Mouse (Mus musculus) kidney, embryonic 16.5 days (tissue): ENCODE measurements around the gene Ccdc144b. TPM values are rescaled to one million over a fixed set of nuclear protein-coding genes. Genes with fewer than 3 reads are reported as not detected.

Source experiments
- ATAC-seq: fragments of 200-750 bp; cut with Nextera tagmentation; 2 replicates; pipeline ENCODE4 v1.8.0; 2017; ENCODE audit warnings: moderate TSS enrichment; ENCODE audit not compliant: low FRiP score, low TSS enrichment
- H3K27ac ChIP-seq: fragments of 300-500 bp; sonication (generic); 2 replicates; pipeline ENCODE4 v1.5.1; 2014; ENCODE audit warnings: low read length
- H3K27me3 ChIP-seq: fragments of 300-500 bp; sonication (generic); 2 replicates; pipeline ENCODE4 v1.6.1; 2014; ENCODE audit warnings: low read length, control low read depth, mixed read lengths; ENCODE audit not compliant: insufficient read depth
- H3K36me3 ChIP-seq: fragments of 300-500 bp; sonication (generic); 2 replicates; pipeline ENCODE4 v1.6.1; 2014; ENCODE audit warnings: low read length, control low read depth, mixed read lengths; ENCODE audit not compliant: insufficient read depth
- H3K4me1 ChIP-seq: fragments of 300-500 bp; sonication (generic); 2 replicates; pipeline ENCODE4 v1.6.1; 2014; ENCODE audit warnings: low read length, control low read depth, mixed read lengths; ENCODE audit not compliant: insufficient read depth
- H3K4me2 ChIP-seq: fragments of 300-500 bp; sonication (generic); replicated peaks from 2 replicates; pipeline ENCODE4 v1.6.1; 2014; ENCODE audit warnings: low read depth, low read length
- H3K4me3 ChIP-seq: fragments of 300-500 bp; sonication (generic); 2 replicates; pipeline ENCODE4 v1.5.1; 2014; ENCODE audit warnings: mild to moderate bottlenecking, low read length
- H3K9ac ChIP-seq: fragments of 300-500 bp; sonication (generic); replicated peaks from 2 replicates; pipeline ENCODE4 v1.6.1; 2014; ENCODE audit warnings: low read length
- H3K9me3 ChIP-seq: fragments of 300-500 bp; sonication (generic); 2 replicates; pipeline ENCODE4 v1.6.1; 2016; ENCODE audit warnings: low read length, control low read depth
- WGBS: fragments of 180-500 bp; shearing (Covaris S2); extraction: QIAGEN DNeasy Blood & Tissue Kit; methylation state at CpG from one replicate; pipeline ENCODE4 v1.1.7; 2014; 5-methylcytosine and 5-hydroxymethylcytosine counted together
- polyA plus RNA-seq: library from polyadenylated mRNA; unstranded; fragments of >200 nt; fragmentation: Nextera tagmentation; extraction: Ambion mirVana; gene quantifications from 2 replicates; pipeline ENCODE4 v1.2.1, GENCODE M21; 2015

The Ccdc144b gene
- polyA plus RNA-seq, 1 experiment from 2014 or later, result not detected

DNA sequence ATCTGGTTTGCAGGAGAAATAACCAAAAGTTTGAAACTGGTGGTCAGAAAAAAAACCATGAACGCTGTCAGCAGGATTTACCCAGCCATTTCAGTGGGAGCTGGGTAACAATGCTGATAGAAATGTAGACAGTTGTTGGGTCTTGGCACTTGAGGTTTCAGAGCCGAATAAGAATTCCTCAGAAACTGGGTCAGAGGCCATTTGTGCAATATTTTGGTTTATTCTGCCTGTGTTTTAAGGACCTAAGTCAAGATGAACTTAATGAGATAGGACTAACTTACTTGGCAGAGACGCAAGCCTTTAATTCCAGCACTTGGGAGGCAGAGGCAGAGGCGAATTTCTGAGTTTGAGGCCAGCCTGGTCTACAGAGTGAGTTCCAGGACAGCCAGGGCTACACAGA is 8.3 kb downstream of the Ccdc144b start:
- WGBS, result 83% methylated on average over 4 of the region's 4 CpGs
- Histone ChIP-seq H3K9ac (no peak overlapping the region), H3K4me1 (peaks cover 5% of the 10 kb centered on the region; the same call in 1 of the 2 replicates), H3K36me3 (no peaks in the 10 kb centered on the region), H3K27ac (no peak overlapping the region), H3K4me3 (no peak overlapping the region), H3K4me2 (no peak overlapping the region), H3K9me3 (no peaks in the 10 kb centered on the region), H3K27me3 (no peaks in the 10 kb centered on the region)
- ATAC-seq, result no peak

DNA sequence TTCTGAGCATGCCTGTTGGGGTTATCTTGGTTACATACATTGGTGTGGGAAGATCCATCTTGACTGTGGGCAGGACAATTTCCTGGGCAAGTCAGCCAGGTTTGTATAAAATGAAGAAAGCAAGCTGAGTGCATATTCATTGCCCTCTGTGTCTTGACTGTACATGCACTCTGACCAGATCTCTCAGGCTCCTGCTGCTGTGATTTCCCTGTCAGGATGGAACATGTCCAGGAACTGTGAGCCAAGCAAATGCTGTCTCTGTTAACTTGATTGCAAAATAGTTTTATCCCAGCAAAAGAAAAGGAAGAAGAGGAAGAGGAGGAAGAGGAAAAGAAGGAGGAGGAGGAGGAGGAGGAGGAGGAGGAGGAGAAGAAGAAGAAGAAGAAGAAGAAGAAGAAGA is 8.8 kb downstream of the Ccdc144b start:
- no peaks in the 10 kb centered on the region for H3K27me3 ChIP-seq
- no peak overlapping the region for H3K4me3 ChIP-seq
- no peak overlapping the region for H3K9ac ChIP-seq
- H3K4me1 ChIP-seq, result peaks cover 5% of the 10 kb centered on the region; the same call in 1 of the 2 replicates
- H3K9me3 ChIP-seq, result no peaks in the 10 kb centered on the region
- H3K36me3 ChIP-seq, result no peaks in the 10 kb centered on the region
- no peak overlapping the region for H3K4me2 ChIP-seq
- ATAC-seq, result no peak
- H3K27ac ChIP-seq, result no peak overlapping the region

DNA sequence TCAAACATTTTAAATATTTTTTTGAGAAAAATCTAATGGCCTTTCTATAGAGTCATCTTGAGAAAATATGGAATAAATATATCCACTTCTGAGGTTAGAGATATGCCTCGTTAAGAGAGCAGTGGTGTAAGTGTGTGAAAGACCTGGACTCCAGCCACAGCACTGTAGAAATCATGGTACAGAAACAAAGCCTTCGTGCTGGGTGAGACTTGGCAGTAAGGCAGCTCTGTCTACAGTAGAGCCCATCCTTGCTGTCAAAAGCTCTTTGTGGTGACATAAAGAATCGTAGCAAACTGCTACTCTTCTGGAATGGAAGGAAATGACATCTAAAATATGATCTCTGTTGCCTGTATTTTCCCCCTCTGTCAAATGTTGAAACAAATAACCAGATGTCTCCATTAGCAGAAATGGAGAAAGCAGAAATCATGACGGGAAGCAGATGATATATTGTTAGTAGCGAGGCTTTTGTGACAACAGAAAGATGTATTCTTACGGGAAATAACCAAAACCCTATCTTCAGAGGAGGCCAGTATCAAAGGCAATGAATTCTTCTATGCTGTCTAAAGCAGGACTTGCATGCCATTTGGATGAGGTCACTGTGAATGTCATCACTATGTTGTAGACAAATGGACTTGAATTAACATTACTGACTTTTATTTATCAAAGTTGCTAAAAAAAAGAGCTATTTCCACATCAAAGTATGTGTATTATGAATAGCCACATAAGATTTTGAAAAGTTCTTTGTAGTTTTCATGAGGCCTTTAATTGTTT is 21.4 kb downstream of the Ccdc144b start:
- no peak overlapping the region for H3K9ac ChIP-seq
- H3K4me2 ChIP-seq, result no peak overlapping the region
- H3K9me3 ChIP-seq, result no peaks in the 10 kb centered on the region
- no peak overlapping the region for H3K4me3 ChIP-seq
- no peak for ATAC-seq
- H3K27ac ChIP-seq, result no peak overlapping the region
- no peaks in the 10 kb centered on the region for H3K4me1 ChIP-seq
- 50% methylated on average over 6 of the region's 6 CpGs for WGBS
- H3K36me3 ChIP-seq, result no peaks in the 10 kb centered on the region
- no peaks in the 10 kb centered on the region for H3K27me3 ChIP-seq

DNA sequence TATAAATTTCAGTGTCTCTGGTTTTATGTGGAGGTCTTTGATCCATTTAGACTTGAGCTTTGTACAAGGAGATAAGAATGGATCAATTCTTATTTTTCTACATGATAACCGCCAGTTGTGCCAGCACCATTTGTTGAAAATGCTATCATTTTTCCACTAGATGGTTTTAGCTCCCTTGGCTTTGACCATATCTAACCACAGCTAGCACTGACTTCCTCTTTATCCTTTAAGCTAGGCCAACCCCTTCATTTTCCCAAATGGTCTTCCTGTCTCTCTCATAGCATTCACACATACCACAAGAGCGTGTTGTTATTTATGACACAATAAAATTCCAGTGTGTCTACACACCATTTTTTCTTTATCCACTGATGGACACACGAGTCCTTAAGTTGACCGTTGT is 23.4 kb downstream of the Ccdc144b start:
- Histone ChIP-seq H3K9ac (no peak overlapping the region), H3K4me1 (no peaks in the 10 kb centered on the region), H3K4me2 (no peak overlapping the region), H3K27me3 (no peaks in the 10 kb centered on the region), H3K27ac (no peak overlapping the region), H3K36me3 (no peaks in the 10 kb centered on the region), H3K9me3 (no peaks in the 10 kb centered on the region), H3K4me3 (no peak overlapping the region)
- 78% methylated on average over 4 of the region's 4 CpGs for WGBS
- no peak for ATAC-seq

DNA sequence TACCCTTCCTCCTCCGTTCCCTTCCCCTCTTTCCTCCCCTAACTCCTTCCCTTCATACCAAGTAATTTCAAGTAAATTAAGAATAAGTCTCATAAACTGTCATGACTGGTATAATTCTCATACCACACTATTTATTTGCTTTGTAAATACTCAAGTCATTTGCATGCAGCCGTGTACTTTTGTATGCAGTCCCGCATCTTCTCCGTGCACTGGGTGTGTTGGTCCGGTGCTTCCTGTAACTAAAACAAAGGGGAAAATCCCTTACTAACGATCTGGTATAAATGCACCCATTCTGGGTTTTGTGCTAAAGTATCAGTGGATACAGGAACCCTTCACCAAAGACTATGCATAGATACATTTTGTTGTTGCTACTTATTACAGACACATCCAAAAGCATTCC is 27.6 kb downstream of the Ccdc144b start:
- H3K27me3 ChIP-seq, result no peaks in the 10 kb centered on the region

DNA sequence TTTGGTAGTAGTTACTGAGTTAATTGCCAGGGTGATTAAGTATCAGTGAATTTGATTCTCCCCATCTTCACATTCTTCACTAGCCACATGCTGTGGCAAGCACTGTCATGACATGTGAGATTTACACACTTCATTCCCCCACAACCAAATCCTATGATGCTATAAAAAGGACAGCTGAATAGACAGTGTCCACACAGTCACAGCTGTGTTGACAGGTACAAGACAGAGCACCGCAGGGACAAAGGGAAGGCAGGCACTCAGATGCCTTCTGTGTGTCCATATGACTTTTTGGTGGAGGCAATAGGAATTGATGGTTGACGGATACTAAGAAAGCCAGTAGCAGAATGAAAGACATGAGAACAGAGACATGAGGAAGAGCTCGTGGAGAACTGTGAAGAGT is 42.1 kb downstream of the Ccdc144b start:
- H3K4me1 ChIP-seq, result no peaks in the 10 kb centered on the region
- H3K27me3 ChIP-seq, result no peaks in the 10 kb centered on the region
- 69% methylated on average over 3 of the region's 3 CpGs for WGBS
- no peaks in the 10 kb centered on the region for H3K9me3 ChIP-seq
- no peak for ATAC-seq
- no peak overlapping the region for H3K4me3 ChIP-seq
- H3K4me2 ChIP-seq, result no peak overlapping the region
- H3K36me3 ChIP-seq, result no peaks in the 10 kb centered on the region
- no peak overlapping the region for H3K27ac ChIP-seq
- H3K9ac ChIP-seq, result no peak overlapping the region

More for the DNA sequence above, 27.6 kb downstream of the Ccdc144b start:
- H3K4me1 ChIP-seq, result no peaks in the 10 kb centered on the region
- H3K9me3 ChIP-seq, result no peaks in the 10 kb centered on the region
- ATAC-seq, result no peak
- WGBS, result 86% methylated on average over 6 of the region's 6 CpGs
- no peak overlapping the region for H3K27ac ChIP-seq
- H3K36me3 ChIP-seq, result no peaks in the 10 kb centered on the region
- H3K9ac ChIP-seq, result no peak overlapping the region
- H3K4me2 ChIP-seq, result no peak overlapping the region
- no peak overlapping the region for H3K4me3 ChIP-seq

DNA sequence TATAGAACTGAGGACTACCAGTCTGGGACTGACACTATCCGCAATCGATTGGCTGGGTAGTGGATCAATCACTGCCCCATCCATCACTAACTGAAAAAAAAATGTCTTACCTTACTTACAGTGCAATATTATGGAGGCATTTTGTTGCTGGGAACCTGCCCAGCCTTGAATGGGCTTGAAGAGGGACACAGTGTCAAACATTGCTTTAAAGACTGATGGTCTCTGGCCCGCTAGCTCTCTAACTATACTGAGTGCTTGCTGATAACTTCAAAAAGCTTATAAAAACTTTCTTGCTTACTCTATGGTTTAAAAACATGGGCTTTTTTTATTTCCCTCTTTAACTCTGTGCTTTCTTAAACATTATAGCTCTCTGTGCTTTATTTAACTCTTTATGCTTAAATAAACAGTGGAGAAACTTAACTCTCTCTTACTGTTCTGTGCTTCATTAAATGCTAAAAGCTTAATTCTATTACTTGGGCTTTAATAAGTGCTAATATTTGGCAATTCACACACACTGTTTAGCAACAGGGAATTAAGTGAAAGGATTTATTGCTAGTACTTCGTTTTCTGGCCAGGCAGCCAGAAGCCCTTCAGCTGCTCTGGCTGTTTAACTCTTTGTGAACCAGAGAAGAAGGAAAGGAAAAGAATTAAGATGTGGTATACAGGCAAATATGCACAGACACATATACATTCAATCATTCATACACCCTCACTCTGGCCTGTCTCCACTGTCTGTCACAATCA is 44.8 kb downstream of the Ccdc144b start:
- H3K9ac ChIP-seq, result no peak overlapping the region
- H3K36me3 ChIP-seq, result no peaks in the 10 kb centered on the region
- no peaks in the 10 kb centered on the region for H3K27me3 ChIP-seq
- 61% methylated on average over 4 of the region's 4 CpGs for WGBS
- no peak overlapping the region for H3K4me2 ChIP-seq
- H3K27ac ChIP-seq, result no peak overlapping the region
- no peaks in the 10 kb centered on the region for H3K4me1 ChIP-seq
- H3K9me3 ChIP-seq, result no peaks in the 10 kb centered on the region
- no peak for ATAC-seq
- no peak overlapping the region for H3K4me3 ChIP-seq

DNA sequence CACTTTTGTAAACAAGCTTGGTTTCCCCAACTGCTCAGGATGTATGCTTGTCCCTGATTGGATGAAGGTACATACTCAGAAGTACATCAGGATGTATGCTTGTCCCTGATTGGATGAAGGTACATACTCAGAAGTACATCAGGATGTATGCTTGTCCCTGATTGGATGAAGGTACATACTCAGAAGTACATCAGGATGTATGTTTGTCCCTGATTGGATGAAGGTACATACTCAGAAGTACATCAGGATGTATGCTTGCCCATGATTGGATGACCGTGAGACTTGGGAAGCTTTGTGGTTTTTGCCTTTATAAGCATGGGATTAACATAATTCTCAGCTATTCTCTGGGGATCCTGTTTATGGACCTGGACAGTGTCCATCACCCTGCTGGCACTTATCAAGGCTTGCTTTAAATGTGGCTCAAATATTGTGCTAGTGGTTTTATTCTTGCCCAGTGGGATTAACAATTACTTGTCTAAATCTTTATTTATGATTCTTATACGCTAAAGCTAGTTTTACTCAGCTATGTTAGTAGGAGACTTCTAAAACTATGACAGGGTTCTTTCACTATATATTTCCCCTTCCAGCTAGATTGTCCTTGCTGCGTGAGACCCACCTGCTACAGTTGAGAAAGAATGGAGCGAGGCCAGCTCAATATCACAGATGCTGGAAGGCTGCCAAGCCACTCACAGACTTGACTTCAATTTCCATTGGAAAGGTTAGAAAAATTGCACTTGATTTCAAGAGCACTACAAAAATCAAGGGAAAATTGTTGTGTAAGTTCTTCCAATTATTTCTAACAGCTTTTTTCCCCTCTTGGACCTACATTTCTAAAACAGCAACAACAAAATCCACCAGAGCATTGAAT is 49.1 kb downstream of the Ccdc144b start:
- H3K9me3 ChIP-seq, result no peaks in the 10 kb centered on the region
- H3K4me3 ChIP-seq, result no peak overlapping the region
- no peak overlapping the region for H3K27ac ChIP-seq
- WGBS, result 64% methylated on average over 4 of the region's 4 CpGs
- H3K4me1 ChIP-seq, result no peaks in the 10 kb centered on the region
- no peak overlapping the region for H3K9ac ChIP-seq
- no peaks in the 10 kb centered on the region for H3K36me3 ChIP-seq
- H3K27me3 ChIP-seq, result no peaks in the 10 kb centered on the region
- ATAC-seq, result no peak
- no peak overlapping the region for H3K4me2 ChIP-seq

DNA sequence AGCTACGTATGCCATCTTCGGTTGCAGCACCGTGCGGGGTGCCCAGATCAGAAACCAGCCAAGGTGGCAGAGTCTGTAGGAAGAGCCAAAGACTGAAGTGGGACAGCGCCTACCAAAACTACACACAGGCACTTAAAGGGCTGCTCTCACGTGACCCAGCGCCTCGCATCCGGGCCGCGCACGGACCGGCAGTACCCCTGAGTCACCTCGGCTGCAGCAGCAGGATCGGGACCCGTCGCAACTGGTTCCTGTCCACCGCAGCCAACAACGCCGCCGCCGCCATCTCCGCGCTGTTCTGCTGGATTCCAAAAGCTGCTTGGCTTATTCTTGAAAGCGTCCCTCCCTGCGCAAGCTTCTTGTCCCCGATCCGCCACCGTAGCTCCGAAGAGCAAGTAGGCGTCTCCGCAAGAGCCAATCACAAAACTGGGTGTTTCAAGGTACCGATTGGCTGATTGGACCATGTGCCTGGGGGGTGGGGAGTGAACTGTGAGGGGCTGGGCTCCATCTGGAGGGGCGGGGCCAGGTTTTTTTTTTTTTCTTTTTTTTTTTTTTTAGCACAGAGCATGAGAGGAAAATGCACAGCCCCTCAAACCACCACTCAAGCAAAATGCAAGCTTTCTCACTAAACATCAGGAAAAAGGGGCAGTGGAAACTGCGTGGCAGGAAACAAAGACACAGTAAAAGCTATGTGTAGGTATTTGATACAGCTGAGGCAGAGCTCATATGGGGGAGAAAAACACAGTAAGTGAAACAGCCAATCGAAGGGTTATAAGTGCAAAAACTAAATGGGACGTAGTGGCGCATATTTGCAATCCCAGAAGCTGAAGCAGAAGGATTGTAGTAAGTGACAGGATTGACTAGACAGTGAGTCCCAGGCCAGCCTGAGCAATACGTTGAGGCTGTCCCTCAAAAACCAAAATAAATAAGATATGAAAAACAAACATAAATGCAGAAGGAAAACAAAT is 52.8 kb downstream of the Ccdc144b start, which contains the start of gene Mccc1:
Gene Mccc1 (minus strand): TSS at position 404 of the 965 bp plus-strand sequence.
- no peaks in the 10 kb centered on the region for H3K27me3 ChIP-seq
- H3K36me3 ChIP-seq, result no peaks in the 10 kb centered on the region
- H3K9ac ChIP-seq, result peak within 1 kb of the TSS; percentile 78
- H3K4me1 ChIP-seq, result no peaks in the 10 kb centered on the region
- H3K4me2 ChIP-seq, result peak within 1 kb of the TSS; percentile 85
- peak within 1 kb of the TSS; percentile 91 for H3K27ac ChIP-seq
- peak within 1 kb of the TSS; percentile 72 for H3K4me3 ChIP-seq
- WGBS, result 3% methylated on average over 39 of the region's 39 CpGs
- peak; percentile 100 for ATAC-seq
- no peaks in the 10 kb centered on the region for H3K9me3 ChIP-seq
